Mouse (Mus musculus): ENCODE measurements around the gene Stpg4.

GRCm38 (mm10) chr17:87405576-87405975, 22.0 kb downstream of the Stpg4 start:
- TF ChIP-seq POLR2A (IDR thresholded peaks at IDR 0.05; ENCODE audit: insufficient read depth, low read depth, low read length) (no peak), CTCF (IDR thresholded peaks at IDR 0.05; ENCODE audit: insufficient read depth, low read depth, low read length) (no peak)
